Mouse (Mus musculus) neural tube, embryonic 10.5 days (tissue): ENCODE data around the gene Mctp2.

Experiments
- DNase-seq: peaks from one replicate; pipeline ENCODE4 v3.0.0-alpha.2; 2017; ENCODE audit warnings: low spot score; ENCODE audit errors: extremely low spot score

Gene Mctp2

GRCm38 (mm10) chr7:72306382-72306841 is at the start of gene Mctp2:
Gene Mctp2 (minus strand): TSS chr7:72306608.
- DNase-seq, result peak; percentile 43

- no peak for DNase-seq
These were observed 39.5 kb upstream of the Mctp2 start for GRCm38 (mm10) chr7:72345901-72346300.

GRCm38 (mm10) chr7:72343751-72344150 is 37.3 kb upstream of the Mctp2 start:
- no peak for DNase-seq

GRCm38 (mm10) chr7:72342822-72343221 is 36.4 kb upstream of the Mctp2 start:
- no peak for DNase-seq

- no peak for DNase-seq
These were observed 19.6 kb upstream of the Mctp2 start for GRCm38 (mm10) chr7:72325961-72326360.

- no peak for DNase-seq
These were observed 14.5 kb upstream of the Mctp2 start for GRCm38 (mm10) chr7:72320906-72321305.

- no peak for DNase-seq
These were observed 14.0 kb upstream of the Mctp2 start for GRCm38 (mm10) chr7:72320441-72320840.

GRCm38 (mm10) chr7:72314395-72315060 is 8.1 kb upstream of the Mctp2 start:
- DNase-seq, result no peak

- no peak for DNase-seq
These were observed 7.5 kb upstream of the Mctp2 start for GRCm38 (mm10) chr7:72313908-72314307.

GRCm38 (mm10) chr7:72311582-72311981 is 5.2 kb upstream of the Mctp2 start:
- no peak for DNase-seq

GRCm38 (mm10) chr7:72308078-72308477 is 1.7 kb upstream of the Mctp2 start:
- DNase-seq, result no peak

- DNase-seq, result no peak
These were observed 439 bp upstream of the Mctp2 start for GRCm38 (mm10) chr7:72306847-72307246.

- peak; percentile 28 for DNase-seq
These were observed 437 bp downstream of the Mctp2 start for GRCm38 (mm10) chr7:72305971-72306370.

- no peak for DNase-seq
These were observed 4.7 kb downstream of the Mctp2 start for GRCm38 (mm10) chr7:72301667-72302066.

GRCm38 (mm10) chr7:72299726-72300125 is 6.7 kb downstream of the Mctp2 start:
- no peak for DNase-seq

GRCm38 (mm10) chr7:72297013-72297412 is 9.4 kb downstream of the Mctp2 start:
- DNase-seq, result no peak

GRCm38 (mm10) chr7:72296171-72296570 is 10.2 kb downstream of the Mctp2 start:
- DNase-seq, result no peak

GRCm38 (mm10) chr7:72294886-72295285 is 11.5 kb downstream of the Mctp2 start:
- DNase-seq, result no peak

- DNase-seq, result no peak
These were observed 12.4 kb downstream of the Mctp2 start for GRCm38 (mm10) chr7:72293784-72294538.

- DNase-seq, result no peak
These were observed 14.0 kb downstream of the Mctp2 start for GRCm38 (mm10) chr7:72292232-72292913.

- no peak for DNase-seq
These were observed 25.7 kb downstream of the Mctp2 start for GRCm38 (mm10) chr7:72280721-72281120.

- DNase-seq, result no peak
These were observed 28.0 kb downstream of the Mctp2 start for GRCm38 (mm10) chr7:72278412-72278811.
